Mouse (Mus musculus): ENCODE data around the gene Ano3. TPM values are rescaled to one million over a fixed set of nuclear protein-coding genes. Genes with fewer than 3 reads are reported as not detected.

The Ano3 gene
- total and polyA plus RNA-seq, 3 experiments = not detected

DNA sequence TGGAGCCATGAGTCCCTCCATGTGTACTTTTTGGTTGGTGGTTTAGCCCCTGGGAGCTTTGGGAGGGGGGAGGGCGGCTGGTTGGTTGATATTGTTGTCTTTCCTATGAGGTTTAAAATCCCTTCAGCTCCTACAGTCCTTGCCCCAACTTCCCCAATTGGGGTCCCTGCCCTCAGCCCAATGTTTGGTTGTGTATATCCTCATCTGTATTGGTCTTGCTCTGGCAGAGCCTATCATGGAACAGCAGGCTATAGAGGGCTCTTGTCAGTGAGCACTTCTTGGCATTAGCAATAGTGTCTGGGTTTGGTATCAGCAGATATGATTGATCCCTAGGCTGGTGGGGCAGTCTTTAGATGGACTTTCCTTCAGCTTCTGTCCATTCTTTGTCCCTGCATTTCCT, 135.8 kb downstream of the Ano3 start:
- no peaks in the 10 kb centered on the region for H3K36me3 ChIP-seq (replicated peaks in 1 of 2; ENCODE audit: control insufficient read depth in 1 of 2, insufficient read depth in 1 of 2, low read length in 1 of 2)
- DNase-seq (ENCODE audit: extremely low read depth) = no peak
- in situ Hi-C loops (cut with MboI; ENCODE audit: low pct_ligation_motif_present, low pct_unique_long_range_greater_than_20kb, low sequenced_read_pairs) (no loop called here), dilution Hi-C loops (cut with MboI; ENCODE audit: extremely low pct_ligation_motif_present, extremely low pct_unique_long_range_greater_than_20kb, low sequenced_read_pairs) (no loop called here)
- no peaks in the 10 kb centered on the region for H3K79me2 ChIP-seq (replicated peaks; ENCODE audit: control insufficient read depth, extremely low read depth, insufficient read depth, poor library complexity, severe bottlenecking)
- H3K27me3 ChIP-seq (replicated peaks) = no peaks in the 10 kb centered on the region
- no peak for TF ChIP-seq SMC3 (IDR thresholded peaks at IDR 0.05; ENCODE audit: low read depth, low read length)
- TF ChIP-seq NELFE (IDR thresholded peaks at IDR 0.05; ENCODE audit: low read depth, low read length) = no peak
- no peak for TF ChIP-seq MYC (IDR thresholded peaks at IDR 0.05; ENCODE audit: low read depth, low read length)
- TF ChIP-seq CHD2 (IDR thresholded peaks at IDR 0.05; ENCODE audit: low read length) = no peak
- TF ChIP-seq ZNF384 (IDR thresholded peaks at IDR 0.05; ENCODE audit: low read depth, low read length) = no peak
- TF ChIP-seq TBP (conservative IDR thresholded peaks at IDR 0.05; ENCODE audit: low read depth, low read length) = no peak
- no peak for TF ChIP-seq NRF1 (IDR thresholded peaks at IDR 0.05; ENCODE audit: low read depth, low read length)
- TF ChIP-seq CHD1 (IDR thresholded peaks at IDR 0.05; ENCODE audit: low read depth, low read length) = no peak
- TF ChIP-seq IRF4 (IDR thresholded peaks at IDR 0.05; ENCODE audit: low read depth, low read length) = no peak
- TF ChIP-seq ZMIZ1 (IDR thresholded peaks at IDR 0.05; ENCODE audit: low read depth, low read length) = no peak
- no peak for TF ChIP-seq BHLHE40 (IDR thresholded peaks at IDR 0.05; ENCODE audit: low read depth, low read length)
- no peak for TF ChIP-seq TCF12 (IDR thresholded peaks at IDR 0.05; ENCODE audit: low read depth, low read length)
- no peaks in the 10 kb centered on the region for H3K4me1 ChIP-seq (ENCODE audit: control insufficient read depth in 1 of 2, insufficient read depth in 2 of 2)
- H3K4me2 ChIP-seq (ENCODE audit: insufficient read depth, low read depth, poor library complexity, severe bottlenecking) = no peak overlapping the region
- H3K27ac ChIP-seq (ENCODE audit: insufficient read depth, low read depth) = no peak overlapping the region
- H3K4me3 ChIP-seq (replicated peaks in 1 of 3; ENCODE audit: low read depth in 2 of 3, low read length in 2 of 3, poor library complexity in 1 of 3) = no peak overlapping the region
- H3K9ac ChIP-seq (ENCODE audit: insufficient read depth, low read depth) = no peak overlapping the region
- peaks cover 40% of the 10 kb centered on the region for H3K9me3 ChIP-seq (replicated peaks; ENCODE audit: low read length)

DNA sequence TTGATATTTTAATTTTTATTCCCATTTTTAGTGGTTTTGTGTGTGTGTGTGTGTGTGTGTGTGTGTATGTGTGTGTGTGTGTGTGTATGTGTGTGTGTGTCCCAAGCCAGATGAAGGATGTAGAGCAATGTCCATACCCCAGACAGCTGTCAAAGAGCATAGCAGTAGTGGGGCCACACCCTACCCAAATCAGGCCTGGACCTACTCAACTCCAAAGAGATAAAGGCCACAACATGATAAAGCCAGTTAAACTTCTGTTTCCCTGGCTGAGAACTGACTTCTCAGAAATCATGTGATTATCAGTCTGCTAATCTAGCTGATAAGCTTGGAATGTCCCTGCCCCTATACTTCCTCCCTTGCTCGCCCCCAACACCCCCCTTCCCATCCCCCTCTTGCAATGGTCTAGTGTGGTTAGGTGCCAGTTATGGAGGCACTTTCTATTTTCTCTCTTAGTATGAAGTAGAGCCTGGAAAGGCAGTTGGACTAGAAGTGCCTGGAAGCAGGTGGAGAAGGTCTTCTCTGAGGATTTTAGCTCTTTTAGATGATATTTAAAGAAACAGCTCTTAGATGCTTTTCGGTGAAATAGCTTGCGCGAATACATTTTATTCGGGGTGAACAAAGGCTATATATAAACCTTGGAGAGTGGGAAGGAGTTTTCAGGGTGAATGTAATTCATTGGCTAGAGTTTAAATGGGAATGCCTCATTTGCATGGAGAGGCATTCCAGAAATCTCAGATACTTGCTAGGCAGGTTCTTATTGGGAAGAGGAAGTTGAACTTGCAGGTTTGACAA, 144.2 kb downstream of the Ano3 start:
- no peaks in the 10 kb centered on the region for H3K36me3 ChIP-seq (replicated peaks in 1 of 2; ENCODE audit: control insufficient read depth in 1 of 2, insufficient read depth in 1 of 2, low read length in 1 of 2)
- dilution Hi-C loops (cut with MboI; ENCODE audit: extremely low pct_ligation_motif_present, extremely low pct_unique_long_range_greater_than_20kb, low sequenced_read_pairs) = no loop called here

More for the DNA sequence above, 144.2 kb downstream of the Ano3 start:
- H3K79me2 ChIP-seq (replicated peaks; ENCODE audit: control insufficient read depth, extremely low read depth, insufficient read depth, poor library complexity, severe bottlenecking) = no peaks in the 10 kb centered on the region
- H3K27ac ChIP-seq (ENCODE audit: insufficient read depth, low read depth) = no peak overlapping the region
- H3K4me1 ChIP-seq (ENCODE audit: control insufficient read depth in 1 of 2, insufficient read depth in 2 of 2) = no peaks in the 10 kb centered on the region
- H3K9me3 ChIP-seq (replicated peaks; ENCODE audit: low read length) = peaks cover 44% of the 10 kb centered on the region
- H3K4me3 ChIP-seq (replicated peaks in 1 of 3; ENCODE audit: low read depth in 2 of 3, low read length in 2 of 3, poor library complexity in 1 of 3) = no peak overlapping the region
- DNase-seq (ENCODE audit: extremely low read depth) = no peak
- in situ Hi-C loops (cut with MboI; ENCODE audit: low pct_ligation_motif_present, low pct_unique_long_range_greater_than_20kb, low sequenced_read_pairs) = no loop called here
- H3K9ac ChIP-seq (ENCODE audit: insufficient read depth, low read depth) = no peak overlapping the region
- TF ChIP-seq USF2 (conservative IDR thresholded peaks at IDR 0.05; ENCODE audit: low read depth, low read length) (no peak), ELF1 (IDR thresholded peaks at IDR 0.05; ENCODE audit: low read depth, low read length) (no peak), BHLHE40 (IDR thresholded peaks at IDR 0.05; ENCODE audit: low read depth, low read length) (no peak), TBP (conservative IDR thresholded peaks at IDR 0.05; ENCODE audit: low read depth, low read length) (no peak), CTCF (conservative IDR thresholded peaks at IDR 0.05 in 1 of 2, IDR thresholded peaks at IDR 0.05 in 1 of 2; ENCODE audit: low read depth in 2 of 2, low read length in 2 of 2) (no peak), MEF2A (IDR thresholded peaks at IDR 0.05; ENCODE audit: borderline replicate concordance, low read depth, low read length) (no peak), ZKSCAN1 (IDR thresholded peaks at IDR 0.05; ENCODE audit: borderline replicate concordance, low read depth, low read length) (no peak), USF1 (IDR thresholded peaks at IDR 0.05; ENCODE audit: low read depth, low read length) (no peak), IRF4 (IDR thresholded peaks at IDR 0.05; ENCODE audit: low read depth, low read length) (no peak), JUN (IDR thresholded peaks at IDR 0.05; ENCODE audit: insufficient read depth, low read depth, low read length) (no peak), ZMIZ1 (IDR thresholded peaks at IDR 0.05; ENCODE audit: low read depth, low read length) (no peak), PAX5 (IDR thresholded peaks at IDR 0.05; ENCODE audit: low read length) (no peak), MXI1 (IDR thresholded peaks at IDR 0.05; ENCODE audit: low read depth, low read length) (no peak), HCFC1 (IDR thresholded peaks at IDR 0.05; ENCODE audit: low read depth, low read length) (no peak), NRF1 (IDR thresholded peaks at IDR 0.05; ENCODE audit: low read depth, low read length) (no peak), KAT2A (IDR thresholded peaks at IDR 0.05; ENCODE audit: insufficient replicate concordance, low read length) (no peak)
- no peaks in the 10 kb centered on the region for H3K27me3 ChIP-seq (replicated peaks)
- H3K4me2 ChIP-seq (ENCODE audit: insufficient read depth, low read depth, poor library complexity, severe bottlenecking) = no peak overlapping the region

All from CH12.LX (cell line).